Mouse (Mus musculus): ENCODE measurements around the gene Fam208b. TPM values are rescaled to one million over a fixed set of nuclear protein-coding genes. Genes with fewer than 3 reads are reported as not detected.

Fam208b gene
- total and polyA plus RNA-seq, 3 experiments: 12.5 to 28.1 (median 26.4) TPM

- no peak for DNase-seq (ENCODE audit: extremely low read depth)
- in situ Hi-C loops (cut with MboI; ENCODE audit: low pct_ligation_motif_present, low pct_unique_long_range_greater_than_20kb, low sequenced_read_pairs): no loop called here
- dilution Hi-C loops (cut with MboI; ENCODE audit: extremely low pct_ligation_motif_present, extremely low pct_unique_long_range_greater_than_20kb, low sequenced_read_pairs): no loop called here
Measured at GRCm38 (mm10) chr13:3650569-3650968, 39.7 kb upstream of the Fam208b start.

GRCm38 (mm10) chr13:3646566-3646965, 35.7 kb upstream of the Fam208b start:
- Histone ChIP-seq H3K27me3 (replicated peaks) (no peaks in the 10 kb centered on the region), H3K4me3 (replicated peaks in 1 of 3; ENCODE audit: low read depth in 2 of 3, low read length in 2 of 3, poor library complexity in 1 of 3) (no peak overlapping the region), H3K9ac (ENCODE audit: insufficient read depth, low read depth) (no peak overlapping the region), H3K4me2 (ENCODE audit: insufficient read depth, low read depth, poor library complexity, severe bottlenecking) (no peak overlapping the region), H3K36me3 (replicated peaks in 1 of 2; ENCODE audit: control insufficient read depth in 1 of 2, insufficient read depth in 1 of 2, low read length in 1 of 2) (peaks cover 0 to 7% of the 10 kb centered on the region in 2 experiments), H3K79me2 (replicated peaks; ENCODE audit: control insufficient read depth, extremely low read depth, insufficient read depth, poor library complexity, severe bottlenecking) (no peaks in the 10 kb centered on the region), H3K9me3 (replicated peaks; ENCODE audit: low read length) (peaks cover 3% of the 10 kb centered on the region), H3K4me1 (ENCODE audit: control insufficient read depth in 1 of 2, insufficient read depth in 2 of 2) (peaks cover 0 to 3% of the 10 kb centered on the region in 2 experiments; a peak in 1 of 4 replicates), H3K27ac (ENCODE audit: insufficient read depth, low read depth) (no peak overlapping the region)
- in situ Hi-C loops (cut with MboI; ENCODE audit: low pct_ligation_motif_present, low pct_unique_long_range_greater_than_20kb, low sequenced_read_pairs) (loop anchor here (10.0 kb wide), 1 partner anchor 232 kb away; no protein-coding TSS in a partner anchor), dilution Hi-C loops (cut with MboI; ENCODE audit: extremely low pct_ligation_motif_present, extremely low pct_unique_long_range_greater_than_20kb, low sequenced_read_pairs) (no loop called here)
- no peak for TF ChIP-seq ELF1 (IDR thresholded peaks at IDR 0.05; ENCODE audit: low read depth, low read length)
- TF ChIP-seq ZNF384 (IDR thresholded peaks at IDR 0.05; ENCODE audit: low read depth, low read length): no peak
- TF ChIP-seq NELFE (IDR thresholded peaks at IDR 0.05; ENCODE audit: low read depth, low read length): no peak
- TF ChIP-seq HCFC1 (IDR thresholded peaks at IDR 0.05; ENCODE audit: low read depth, low read length): no peak
- TF ChIP-seq GABPA (IDR thresholded peaks at IDR 0.05; ENCODE audit: insufficient replicate concordance, low read depth, low read length): no peak
- TF ChIP-seq CTCF (conservative IDR thresholded peaks at IDR 0.05 in 1 of 2, IDR thresholded peaks at IDR 0.05 in 1 of 2; ENCODE audit: low read depth in 2 of 2, low read length in 2 of 2): no peak
- TF ChIP-seq MAFK (IDR thresholded peaks at IDR 0.05; ENCODE audit: insufficient replicate concordance, low read length): no peak
- TF ChIP-seq IRF4 (IDR thresholded peaks at IDR 0.05; ENCODE audit: low read depth, low read length): no peak
- no peak for TF ChIP-seq POLR2A (IDR thresholded peaks at IDR 0.05; ENCODE audit: low read depth, low read length)
- no peak for DNase-seq (ENCODE audit: extremely low read depth)

More at GRCm38 (mm10) chr13:3650569-3650968, 39.7 kb upstream of the Fam208b start:
- H3K27me3 ChIP-seq (replicated peaks): no peaks in the 10 kb centered on the region
- no peaks in the 10 kb centered on the region for H3K4me1 ChIP-seq (ENCODE audit: control insufficient read depth in 1 of 2, insufficient read depth in 2 of 2)
- peaks cover 3% of the 10 kb centered on the region for H3K9me3 ChIP-seq (replicated peaks; ENCODE audit: low read length)
- no peaks in the 10 kb centered on the region for H3K79me2 ChIP-seq (replicated peaks; ENCODE audit: control insufficient read depth, extremely low read depth, insufficient read depth, poor library complexity, severe bottlenecking)
- no peak overlapping the region for H3K9ac ChIP-seq (ENCODE audit: insufficient read depth, low read depth)
- TF ChIP-seq RAD21 (IDR thresholded peaks at IDR 0.05; ENCODE audit: low read depth, low read length) (no peak), ZKSCAN1 (IDR thresholded peaks at IDR 0.05; ENCODE audit: borderline replicate concordance, low read depth, low read length) (no peak), ELF1 (IDR thresholded peaks at IDR 0.05; ENCODE audit: low read depth, low read length) (no peak)
- no peak overlapping the region for H3K4me2 ChIP-seq (ENCODE audit: insufficient read depth, low read depth, poor library complexity, severe bottlenecking)
- no peak overlapping the region for H3K27ac ChIP-seq (ENCODE audit: insufficient read depth, low read depth)
- H3K4me3 ChIP-seq (replicated peaks in 1 of 3; ENCODE audit: low read depth in 2 of 3, low read length in 2 of 3, poor library complexity in 1 of 3): no peak overlapping the region
- peaks cover 4 to 13% of the 10 kb centered on the region in 2 experiments for H3K36me3 ChIP-seq (replicated peaks in 1 of 2; ENCODE audit: control insufficient read depth in 1 of 2, insufficient read depth in 1 of 2, low read length in 1 of 2)

GRCm38 (mm10) chr13:3645919-3646318, 35.0 kb upstream of the Fam208b start:
- dilution Hi-C loops (cut with MboI; ENCODE audit: extremely low pct_ligation_motif_present, extremely low pct_unique_long_range_greater_than_20kb, low sequenced_read_pairs) (no loop called here), in situ Hi-C loops (cut with MboI; ENCODE audit: low pct_ligation_motif_present, low pct_unique_long_range_greater_than_20kb, low sequenced_read_pairs) (loop anchor here (10.0 kb wide), 1 partner anchor 231 kb away; no protein-coding TSS in a partner anchor)
- Histone ChIP-seq H3K4me2 (ENCODE audit: insufficient read depth, low read depth, poor library complexity, severe bottlenecking) (no peak overlapping the region), H3K27me3 (replicated peaks) (no peaks in the 10 kb centered on the region), H3K36me3 (replicated peaks in 1 of 2; ENCODE audit: control insufficient read depth in 1 of 2, insufficient read depth in 1 of 2, low read length in 1 of 2) (peaks cover 0 to 7% of the 10 kb centered on the region in 2 experiments), H3K27ac (ENCODE audit: insufficient read depth, low read depth) (no peak overlapping the region), H3K79me2 (replicated peaks; ENCODE audit: control insufficient read depth, extremely low read depth, insufficient read depth, poor library complexity, severe bottlenecking) (no peaks in the 10 kb centered on the region), H3K4me3 (replicated peaks in 1 of 3; ENCODE audit: low read depth in 2 of 3, low read length in 2 of 3, poor library complexity in 1 of 3) (no peak overlapping the region), H3K9me3 (replicated peaks; ENCODE audit: low read length) (peaks cover 3% of the 10 kb centered on the region), H3K4me1 (ENCODE audit: control insufficient read depth in 1 of 2, insufficient read depth in 2 of 2) (peaks cover 0 to 3% of the 10 kb centered on the region in 2 experiments; a peak in 1 of 4 replicates), H3K9ac (ENCODE audit: insufficient read depth, low read depth) (no peak overlapping the region)
- no peak for TF ChIP-seq TBP (conservative IDR thresholded peaks at IDR 0.05; ENCODE audit: low read depth, low read length)
- no peak for TF ChIP-seq USF2 (conservative IDR thresholded peaks at IDR 0.05; ENCODE audit: low read depth, low read length)
- no peak for TF ChIP-seq HCFC1 (IDR thresholded peaks at IDR 0.05; ENCODE audit: low read depth, low read length)
- TF ChIP-seq MXI1 (IDR thresholded peaks at IDR 0.05; ENCODE audit: low read depth, low read length): no peak
- no peak for TF ChIP-seq SIN3A (IDR thresholded peaks at IDR 0.05; ENCODE audit: low read length)
- TF ChIP-seq IRF4 (IDR thresholded peaks at IDR 0.05; ENCODE audit: low read depth, low read length): no peak
- TF ChIP-seq ZMIZ1 (IDR thresholded peaks at IDR 0.05; ENCODE audit: low read depth, low read length): no peak
- TF ChIP-seq MYC (IDR thresholded peaks at IDR 0.05; ENCODE audit: low read depth, low read length): no peak
- TF ChIP-seq CHD1 (IDR thresholded peaks at IDR 0.05; ENCODE audit: low read depth, low read length): no peak
- TF ChIP-seq PAX5 (IDR thresholded peaks at IDR 0.05; ENCODE audit: low read length): no peak
- no peak for TF ChIP-seq JUND (conservative IDR thresholded peaks at IDR 0.05; ENCODE audit: low read depth, low read length)
- no peak for DNase-seq (ENCODE audit: extremely low read depth)

Data from CH12.LX (cell line).